Mouse (Mus musculus): Measurements from ENCODE around the gene Dcpp2. TPM values are rescaled to one million over a fixed set of nuclear protein-coding genes. Genes with fewer than 3 reads are reported as not detected.

Gene Dcpp2
- not detected for polyA plus RNA-seq (2015; fragmentation: Illumina TruSeq; extraction: RNeasy Lipid Tissue Mini Kit (QIAGEN cat#74804); ENCODE audit: insufficient read depth, low replicate concordance)

GRCm38 (mm10) chr17:23880576-23880975, at the start of gene Dcpp2, which contains the start of gene Dcpp1:
Dcpp2 (plus strand) TSS chr17:23880880.
Dcpp1 (plus strand) TSS chr17:23880876.

GRCm38 (mm10) chr17:23836006-23836575, 44.6 kb upstream of the Dcpp2 start, which contains the start of gene Prss33:
Prss33 (minus strand) TSS chr17:23836056.

GRCm38 (mm10) chr17:23843812-23844273, 36.8 kb upstream of the Dcpp2 start, which contains the start of the genes Prss32 and Prss41:
Prss32 (plus strand) TSS chr17:23843855.
Prss41 (minus strand) TSS chr17:23844172.

GRCm38 (mm10) chr17:23867756-23868155, 12.9 kb upstream of the Dcpp2 start, which contains the start of gene Prss21:
Prss21 (plus strand) TSS chr17:23868056.

GRCm38 (mm10) chr17:23917158-23917557, 36.5 kb downstream of the Dcpp2 start, which contains the start of gene Dcpp3:
Dcpp3 (plus strand) TSS chr17:23917458.

GRCm38 (mm10) chr17:23941372-23941771, 60.7 kb downstream of the Dcpp2 start, which contains the start of gene Sbp:
Sbp (plus strand) TSS chr17:23941672.

Other genes starting within 250 kb of the Dcpp2 start
- 1.0 TPM for gene Mmp25, start 235.6 kb upstream of the Dcpp2 start, polyA plus RNA-seq (2015; fragmentation: Illumina TruSeq; extraction: RNeasy Lipid Tissue Mini Kit (QIAGEN cat#74804); ENCODE audit: insufficient read depth, low replicate concordance)
- not detected for gene Bicdl2, start 220.4 kb upstream of the Dcpp2 start, polyA plus RNA-seq (2015; fragmentation: Illumina TruSeq; extraction: RNeasy Lipid Tissue Mini Kit (QIAGEN cat#74804); ENCODE audit: insufficient read depth, low replicate concordance)
- 29.3 TPM for gene Hcfc1r1, start 207.3 kb upstream of the Dcpp2 start, polyA plus RNA-seq (2015; fragmentation: Illumina TruSeq; extraction: RNeasy Lipid Tissue Mini Kit (QIAGEN cat#74804); ENCODE audit: insufficient read depth, low replicate concordance)
- 9.4 TPM for gene Thoc6, start 207.0 kb upstream of the Dcpp2 start, polyA plus RNA-seq (2015; fragmentation: Illumina TruSeq; extraction: RNeasy Lipid Tissue Mini Kit (QIAGEN cat#74804); ENCODE audit: insufficient read depth, low replicate concordance)
- 4.0 TPM for gene Tnfrsf12a, start 203.4 kb upstream of the Dcpp2 start, polyA plus RNA-seq (2015; fragmentation: Illumina TruSeq; extraction: RNeasy Lipid Tissue Mini Kit (QIAGEN cat#74804); ENCODE audit: insufficient read depth, low replicate concordance)
- not detected for gene Cldn6, start 201.6 kb upstream of the Dcpp2 start, polyA plus RNA-seq (2015; fragmentation: Illumina TruSeq; extraction: RNeasy Lipid Tissue Mini Kit (QIAGEN cat#74804); ENCODE audit: insufficient read depth, low replicate concordance)
- gene Cldn9, start 196.9 kb upstream of the Dcpp2 start, polyA plus RNA-seq (2015; fragmentation: Illumina TruSeq; extraction: RNeasy Lipid Tissue Mini Kit (QIAGEN cat#74804); ENCODE audit: insufficient read depth, low replicate concordance), result not detected
- gene 1520401A03Rik, start 158.1 kb upstream of the Dcpp2 start, polyA plus RNA-seq (2015; fragmentation: Illumina TruSeq; extraction: RNeasy Lipid Tissue Mini Kit (QIAGEN cat#74804); ENCODE audit: insufficient read depth, low replicate concordance), result not detected
- 7.6 TPM for gene Pkmyt1, start 154.5 kb upstream of the Dcpp2 start, polyA plus RNA-seq (2015; fragmentation: Illumina TruSeq; extraction: RNeasy Lipid Tissue Mini Kit (QIAGEN cat#74804); ENCODE audit: insufficient read depth, low replicate concordance)
- 3.6 TPM for gene Paqr4, start 140.0 kb upstream of the Dcpp2 start, polyA plus RNA-seq (2015; fragmentation: Illumina TruSeq; extraction: RNeasy Lipid Tissue Mini Kit (QIAGEN cat#74804); ENCODE audit: insufficient read depth, low replicate concordance)
- gene Kremen2, start 135.0 kb upstream of the Dcpp2 start, polyA plus RNA-seq (2015; fragmentation: Illumina TruSeq; extraction: RNeasy Lipid Tissue Mini Kit (QIAGEN cat#74804); ENCODE audit: insufficient read depth, low replicate concordance), result 0.28 TPM
- 9.9 TPM for gene Flywch1, start 109.3 kb upstream of the Dcpp2 start, polyA plus RNA-seq (2015; fragmentation: Illumina TruSeq; extraction: RNeasy Lipid Tissue Mini Kit (QIAGEN cat#74804); ENCODE audit: insufficient read depth, low replicate concordance)
- 0.57 TPM for gene Flywch2, start 94.8 kb upstream of the Dcpp2 start, polyA plus RNA-seq (2015; fragmentation: Illumina TruSeq; extraction: RNeasy Lipid Tissue Mini Kit (QIAGEN cat#74804); ENCODE audit: insufficient read depth, low replicate concordance)
- 445 TPM for gene Srrm2, start 90.3 kb upstream of the Dcpp2 start, polyA plus RNA-seq (2015; fragmentation: Illumina TruSeq; extraction: RNeasy Lipid Tissue Mini Kit (QIAGEN cat#74804); ENCODE audit: insufficient read depth, low replicate concordance)
- 39.3 TPM for gene Elob, start 51.7 kb upstream of the Dcpp2 start, polyA plus RNA-seq (2015; fragmentation: Illumina TruSeq; extraction: RNeasy Lipid Tissue Mini Kit (QIAGEN cat#74804); ENCODE audit: insufficient read depth, low replicate concordance)
- gene Prss33, start 44.8 kb upstream of the Dcpp2 start, polyA plus RNA-seq (2015; fragmentation: Illumina TruSeq; extraction: RNeasy Lipid Tissue Mini Kit (QIAGEN cat#74804); ENCODE audit: insufficient read depth, low replicate concordance), result not detected
- gene Prss32, start 37.0 kb upstream of the Dcpp2 start, polyA plus RNA-seq (2015; fragmentation: Illumina TruSeq; extraction: RNeasy Lipid Tissue Mini Kit (QIAGEN cat#74804); ENCODE audit: insufficient read depth, low replicate concordance), result not detected
- 0.12 TPM for gene Prss41, start 36.7 kb upstream of the Dcpp2 start, polyA plus RNA-seq (2015; fragmentation: Illumina TruSeq; extraction: RNeasy Lipid Tissue Mini Kit (QIAGEN cat#74804); ENCODE audit: insufficient read depth, low replicate concordance)
- gene Prss21, start 12.8 kb upstream of the Dcpp2 start, polyA plus RNA-seq (2015; fragmentation: Illumina TruSeq; extraction: RNeasy Lipid Tissue Mini Kit (QIAGEN cat#74804); ENCODE audit: insufficient read depth, low replicate concordance), result not detected
- not detected for gene Dcpp1, start within 50 bp of the Dcpp2 start, polyA plus RNA-seq (2015; fragmentation: Illumina TruSeq; extraction: RNeasy Lipid Tissue Mini Kit (QIAGEN cat#74804); ENCODE audit: insufficient read depth, low replicate concordance)
- gene Dcpp3, start 36.6 kb downstream of the Dcpp2 start, polyA plus RNA-seq (2015; fragmentation: Illumina TruSeq; extraction: RNeasy Lipid Tissue Mini Kit (QIAGEN cat#74804); ENCODE audit: insufficient read depth, low replicate concordance), result not detected
- not detected for gene Sbp, start 60.8 kb downstream of the Dcpp2 start, polyA plus RNA-seq (2015; fragmentation: Illumina TruSeq; extraction: RNeasy Lipid Tissue Mini Kit (QIAGEN cat#74804); ENCODE audit: insufficient read depth, low replicate concordance)
- gene Sbpl, start 74.4 kb downstream of the Dcpp2 start, polyA plus RNA-seq (2015; fragmentation: Illumina TruSeq; extraction: RNeasy Lipid Tissue Mini Kit (QIAGEN cat#74804); ENCODE audit: insufficient read depth, low replicate concordance), result not detected
- 11.0 TPM for gene Prss30, start 99.7 kb downstream of the Dcpp2 start, polyA plus RNA-seq (2015; fragmentation: Illumina TruSeq; extraction: RNeasy Lipid Tissue Mini Kit (QIAGEN cat#74804); ENCODE audit: insufficient read depth, low replicate concordance)
- not detected for gene Prss22, start 117.2 kb downstream of the Dcpp2 start, polyA plus RNA-seq (2015; fragmentation: Illumina TruSeq; extraction: RNeasy Lipid Tissue Mini Kit (QIAGEN cat#74804); ENCODE audit: insufficient read depth, low replicate concordance)
- gene Prss27, start 157.3 kb downstream of the Dcpp2 start, polyA plus RNA-seq (2015; fragmentation: Illumina TruSeq; extraction: RNeasy Lipid Tissue Mini Kit (QIAGEN cat#74804); ENCODE audit: insufficient read depth, low replicate concordance), result not detected
- gene Kctd5, start 192.6 kb downstream of the Dcpp2 start, polyA plus RNA-seq (2015; fragmentation: Illumina TruSeq; extraction: RNeasy Lipid Tissue Mini Kit (QIAGEN cat#74804); ENCODE audit: insufficient read depth, low replicate concordance), result 19.9 TPM